Mouse (Mus musculus) right cerebral cortex, postnatal 14 days (tissue): ENCODE results near the gene Gm8947.

Experiments used
- DNase-seq: peaks from one replicate; pipeline ENCODE4 v3.0.0; 2022

Gm8947 gene

GRCm38 (mm10) chr1:151228320-151228989 is 36.3 kb downstream of the Gm8947 start:
- no peak for DNase-seq

- no peak for DNase-seq
Measured at GRCm38 (mm10) chr1:151232346-151232745, 40.2 kb downstream of the Gm8947 start.

DNA sequence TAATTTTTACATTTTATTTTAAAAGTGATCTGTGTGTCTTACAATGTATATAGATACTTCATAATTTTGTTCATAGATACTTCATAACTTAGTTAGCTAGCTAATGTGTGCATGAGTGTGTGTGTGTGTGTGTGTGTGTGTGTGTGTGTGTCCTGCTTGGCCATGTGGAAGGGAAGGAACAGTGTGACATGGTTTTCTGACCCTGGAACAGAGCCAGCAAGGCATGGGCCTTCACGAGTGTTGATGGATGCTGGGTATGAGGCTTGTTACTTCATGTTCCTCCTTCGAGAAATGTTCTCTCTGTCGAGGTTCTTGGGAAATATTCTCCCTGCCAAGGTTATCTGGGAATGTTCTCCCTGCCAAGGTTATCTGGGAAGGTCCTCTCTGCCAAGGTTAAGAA is 41.6 kb downstream of the Gm8947 start:
- no peak for DNase-seq

DNA sequence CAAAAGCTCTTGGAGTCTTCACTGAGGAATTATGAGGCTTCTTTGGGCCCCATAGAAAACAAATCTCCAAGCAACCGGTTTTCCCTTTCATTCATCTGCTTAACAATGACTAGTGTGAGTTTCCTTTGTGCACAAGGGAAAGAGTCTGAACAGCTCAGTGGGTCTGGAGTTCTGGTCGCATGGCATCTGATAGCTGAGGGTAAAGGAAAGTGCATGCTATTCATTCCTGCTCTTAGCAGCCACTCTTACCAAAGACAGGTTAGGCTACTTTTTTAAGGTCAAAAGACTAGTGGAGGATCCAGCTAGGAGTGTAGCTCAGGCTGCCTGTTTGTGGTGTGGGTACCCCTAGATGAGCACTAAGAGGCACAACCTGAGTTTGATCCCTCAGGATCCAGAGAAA is 43.4 kb downstream of the Gm8947 start:
- no peak for DNase-seq

DNA sequence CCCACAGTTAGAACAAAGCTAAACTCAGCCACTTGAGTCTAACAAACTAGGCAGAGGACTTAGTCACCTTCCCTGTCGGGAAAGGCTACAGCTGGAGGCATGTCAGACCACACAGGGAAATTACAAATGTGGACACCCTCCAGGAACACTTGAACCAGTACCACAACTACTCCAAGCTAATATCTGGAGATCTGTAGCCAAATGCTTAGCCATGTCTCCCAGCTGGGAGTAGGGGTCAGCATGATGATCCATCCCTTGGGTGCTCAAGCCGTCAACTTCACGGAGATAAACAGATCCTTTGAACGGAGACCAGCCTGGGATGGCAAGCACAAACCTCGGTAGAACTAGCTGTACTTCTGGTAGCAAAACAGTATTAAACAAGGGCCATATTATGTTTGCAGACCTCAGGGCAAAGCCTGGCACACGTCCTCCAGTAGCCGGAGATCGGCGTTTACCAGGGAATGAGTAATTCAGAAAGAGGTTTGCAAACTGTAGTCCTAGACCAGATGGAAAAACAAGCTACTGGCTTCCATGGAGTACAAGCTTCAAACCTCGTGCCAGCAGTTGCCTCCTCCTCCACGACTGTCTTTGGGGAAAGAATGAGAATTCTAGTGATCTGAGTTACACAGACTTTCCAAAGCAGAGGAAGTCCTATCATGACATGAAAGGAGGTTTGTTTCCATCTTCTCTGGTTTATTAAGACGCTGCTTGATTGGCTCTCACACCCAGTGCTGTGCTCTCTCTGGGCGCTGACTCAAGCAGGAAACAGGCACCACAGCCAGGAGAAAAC is 44.2 kb downstream of the Gm8947 start:
- peak; percentile 4 for DNase-seq

DNA sequence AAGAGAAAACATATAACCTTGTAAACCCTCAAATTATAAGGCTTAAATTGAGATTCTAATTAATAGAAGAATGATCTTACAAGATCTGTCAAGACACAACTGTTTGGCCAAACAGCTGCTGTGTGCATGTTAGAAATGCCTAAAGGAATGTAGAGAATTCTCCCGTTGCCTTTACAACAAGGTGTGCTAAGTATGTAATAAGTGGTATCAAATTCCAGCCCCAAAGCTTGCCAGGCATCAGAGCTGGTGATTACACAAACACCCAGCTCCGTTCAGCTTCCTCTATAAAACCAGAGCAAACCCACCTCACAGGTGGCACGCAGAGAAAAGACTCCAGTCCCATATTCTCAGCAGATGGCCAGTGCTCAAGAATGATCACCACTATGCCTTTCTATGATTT is 45.6 kb downstream of the Gm8947 start:
- no peak for DNase-seq

GRCm38 (mm10) chr1:151243332-151243731 is 51.2 kb downstream of the Gm8947 start:
- DNase-seq: no peak
